Mouse (Mus musculus) subcutaneous adipose tissue, adult 2 months (tissue): ENCODE data around the gene Adgrl4. TPM values are rescaled to one million over a fixed set of nuclear protein-coding genes. Genes with fewer than 3 reads are reported as not detected.

ENCODE experiments used
- polyA plus RNA-seq: library from polyadenylated mRNA; depleted of rRNA; stranded (reverse); fragments of >200 nt; gene quantifications from 2 replicates; pipeline ENCODE4 v1.2.3, GENCODE M21; 2012; ENCODE audit warnings: low replicate concordance; rRNA removed

The Adgrl4 gene
- 28.7 and 48.6 TPM in 2 replicates for polyA plus RNA-seq

GRCm38 (mm10) chr3:151437693-151438092 lies at the start of gene Adgrl4:
Gene Adgrl4 (plus strand): TSS chr3:151437887.

